Mouse (Mus musculus) bone marrow macrophage, adult 2 months (primary cell): ENCODE results near the gene Pkd1l1.

Experiments used
- CTCF ChIP-seq: IDR thresholded peaks from 2 replicates; pipeline ENCODE4 v1.5.1; 2012; ENCODE audit warnings: low read depth, mild to moderate bottlenecking, low read length, moderate library complexity
- POLR2A ChIP-seq: IDR thresholded peaks from 2 replicates; pipeline ENCODE4 v1.6.1; 2012; ENCODE audit warnings: mild to moderate bottlenecking, low read depth, low read length, borderline replicate concordance

DNA sequence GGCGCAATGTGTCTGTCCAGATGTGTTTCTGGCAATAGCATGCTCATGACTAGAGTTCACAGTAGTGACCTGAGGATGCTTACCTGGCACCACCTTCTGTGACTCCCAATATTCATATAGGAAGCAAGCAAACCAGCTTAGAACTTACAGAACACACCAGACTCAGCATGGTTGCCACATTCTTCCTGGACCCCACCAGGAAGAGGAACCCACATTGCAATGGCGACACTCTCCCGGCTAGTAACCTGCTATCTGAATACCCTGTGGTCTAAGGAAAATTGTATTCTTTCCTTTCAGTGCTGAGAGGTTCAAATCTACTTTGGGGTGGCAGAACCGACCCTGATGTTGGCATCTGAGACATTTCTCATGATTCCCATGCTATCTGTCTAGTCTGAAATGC lies 5.1 kb upstream of the Pkd1l1 start:
- no peak for TF ChIP-seq POLR2A
- no peak for TF ChIP-seq CTCF
